Mouse (Mus musculus) embryo, embryonic 9.5 days (tissue): Measurements from ENCODE around the gene Srpk2.
"Not testable (repeated sequence)": the region's sequence is repeated elsewhere in the genome, so short reads cannot be mapped to it uniquely, and the experiment has no call there.

Experiments used
- DNase-seq: peaks from one replicate; pipeline ENCODE4 v3.0.0-alpha.2; 2017; ENCODE audit errors: extremely low spot score

Srpk2 gene

GRCm38 (mm10) chr5:23615586-23616269 lies 68.7 kb downstream of the Srpk2 start:
- no peak for DNase-seq

GRCm38 (mm10) chr5:23612856-23613255 lies 71.6 kb downstream of the Srpk2 start:
- DNase-seq = no peak

GRCm38 (mm10) chr5:23604036-23604705 lies 80.2 kb downstream of the Srpk2 start:
- DNase-seq = no peak

- no peak for DNase-seq
These were observed 84.5 kb downstream of the Srpk2 start for GRCm38 (mm10) chr5:23599750-23600537.

GRCm38 (mm10) chr5:23599171-23599570 lies 85.2 kb downstream of the Srpk2 start:
- DNase-seq = no peak

GRCm38 (mm10) chr5:23598491-23598890 lies 85.9 kb downstream of the Srpk2 start:
- DNase-seq = no peak

- no peak for DNase-seq
These were observed 86.4 kb downstream of the Srpk2 start for GRCm38 (mm10) chr5:23597999-23598398.

- DNase-seq = no peak
These were observed 87.1 kb downstream of the Srpk2 start for GRCm38 (mm10) chr5:23597260-23597864.

GRCm38 (mm10) chr5:23596326-23596965 lies 88.0 kb downstream of the Srpk2 start:
- DNase-seq = no peak

GRCm38 (mm10) chr5:23590298-23590697 lies 94.1 kb downstream of the Srpk2 start:
- not testable (repeated sequence) for DNase-seq

- no peak for DNase-seq
These were observed 96.8 kb downstream of the Srpk2 start for GRCm38 (mm10) chr5:23587614-23588013.

GRCm38 (mm10) chr5:23586531-23587453 lies 97.6 kb downstream of the Srpk2 start:
- DNase-seq = no peak

- DNase-seq = no peak
These were observed 102.8 kb downstream of the Srpk2 start for GRCm38 (mm10) chr5:23581484-23582060.

GRCm38 (mm10) chr5:23579120-23579880 lies 105.1 kb downstream of the Srpk2 start:
- no peak for DNase-seq

GRCm38 (mm10) chr5:23578322-23578957 lies 106.0 kb downstream of the Srpk2 start:
- no peak for DNase-seq

- DNase-seq = no peak
These were observed 106.6 kb downstream of the Srpk2 start for GRCm38 (mm10) chr5:23577847-23578246.

- no peak for DNase-seq
These were observed 107.9 kb downstream of the Srpk2 start for GRCm38 (mm10) chr5:23576336-23577094.

- DNase-seq = no peak
These were observed 110.5 kb downstream of the Srpk2 start for GRCm38 (mm10) chr5:23573942-23574341.
